Comparison of ENCODE assay signal across 12 mouse cellular contexts in the genomic region with DNA sequence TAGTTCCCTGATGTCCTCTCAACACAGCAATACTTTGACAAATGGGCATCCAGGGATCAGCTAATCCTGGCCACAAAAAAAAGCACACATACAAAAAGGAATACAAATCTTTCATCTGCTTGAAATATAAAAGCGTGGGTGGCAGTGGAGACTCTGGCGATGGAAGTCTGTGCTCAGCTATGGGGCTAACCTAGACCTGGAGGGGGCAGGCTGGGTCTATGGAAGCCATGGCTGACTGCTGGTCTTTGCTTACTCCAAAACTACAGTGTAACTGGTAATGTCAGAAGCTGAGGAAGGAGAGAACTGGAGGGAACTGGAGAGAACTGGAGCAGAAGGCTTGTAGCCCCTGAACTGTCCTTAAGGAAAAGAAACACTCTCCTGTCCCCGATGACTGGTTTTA.
A peak's percentile ranks its signal among the peaks of the same experiment; 100 is the strongest.
DNase-seq lines count a peak whose midpoint lies in the region; ATAC-seq lines count a peak whose summit lies in the region.
"Had no signal": no experiment of that assay in that cellular context is flagged by ENCODE, and none has a peak within 500 bp of the region (broad histone marks: within the 10 kb centered on the region; RNA-seq: fewer than 3 reads in every experiment).

No protein-coding gene starts in this region.

- no peak overlapping the region for H3K27ac ChIP-seq in heart, embryonic 15.5 days
- H3K27ac ChIP-seq in forebrain, embryonic 14.5 days (ENCODE audit: low read depth, low read length): peak overlapping the region; percentile 89
- H3K27ac ChIP-seq in midbrain, embryonic 14.5 days (replicated peaks; ENCODE audit: low read depth, low read length): peak overlapping the region; percentile 89

- H3K4me2 ChIP-seq in heart, embryonic 15.5 days: peak overlapping the region; percentile 38
- peak overlapping the region; percentile 49 for H3K4me2 ChIP-seq in forebrain, embryonic 14.5 days (ENCODE audit: low read length)
- H3K4me2 ChIP-seq in midbrain, embryonic 14.5 days (ENCODE audit: low read length): peak overlapping the region; percentile 50

- no peak for DNase-seq in heart, postnatal 4 days
- DNase-seq in MN1 (ENCODE audit: low spot score): peak; percentile 65
- no peak for DNase-seq in forebrain, embryonic 14.5 days (ENCODE audit: low spot score)
- DNase-seq in midbrain, embryonic 14.5 days: no peak
- DNase-seq in thymus, postnatal 10 days (ENCODE audit: low spot score in 2 of 2): no peak
- no peak for DNase-seq in yolk sac, embryonic 10.5 days (ENCODE audit: low spot score)
- no peak for DNase-seq in frontal cortex, postnatal 10 days (ENCODE audit: low spot score in 2 of 2)
- DNase-seq: adrenal gland, postnatal 10 days; gastrocnemius, postnatal 25 days; kidney, adult 8-10 months; thymus, adult 2 months had no signal

- no peaks in the 10 kb centered on the region for H3K36me3 ChIP-seq in heart, embryonic 15.5 days
- no peaks in the 10 kb centered on the region for H3K36me3 ChIP-seq in forebrain, embryonic 14.5 days (ENCODE audit: control insufficient read depth, insufficient read depth, low read length)
- no peaks in the 10 kb centered on the region for H3K36me3 ChIP-seq in midbrain, embryonic 14.5 days (ENCODE audit: control insufficient read depth, insufficient read depth, low read length)

- H3K4me3 ChIP-seq in heart, embryonic 15.5 days: no peak overlapping the region
- no peak overlapping the region for H3K4me3 ChIP-seq in forebrain, embryonic 14.5 days (ENCODE audit: low read depth, low read length)
- H3K4me3 ChIP-seq in midbrain, embryonic 14.5 days (replicated peaks; ENCODE audit: low read depth, low read length): no peak overlapping the region

- ATAC-seq in heart, embryonic 15.5 days (replicated peaks; ENCODE audit: insufficient number of reproducible peaks, insufficient read depth, low FRiP score, low read depth): no peak
- ATAC-seq in forebrain, embryonic 14.5 days: no peak
- no peak for ATAC-seq in midbrain, embryonic 14.5 days (ENCODE audit: low FRiP score, low TSS enrichment)

- H3K9ac ChIP-seq in heart, embryonic 15.5 days: peak overlapping the region; percentile 33; the same call in 1 of the 2 replicates
- H3K9ac ChIP-seq in forebrain, embryonic 14.5 days (ENCODE audit: low read length): peak overlapping the region; percentile 42; the same call in 1 of the 2 replicates
- peak overlapping the region; percentile 34; the same call in 1 of the 2 replicates for H3K9ac ChIP-seq in midbrain, embryonic 14.5 days (replicated peaks; ENCODE audit: low read length)

- no peaks in the 10 kb centered on the region for H3K9me3 ChIP-seq in heart, embryonic 15.5 days (replicated peaks)
- H3K9me3 ChIP-seq in forebrain, embryonic 14.5 days (replicated peaks; ENCODE audit: control insufficient read depth, low read length): no peaks in the 10 kb centered on the region
- no peaks in the 10 kb centered on the region for H3K9me3 ChIP-seq in midbrain, embryonic 14.5 days (ENCODE audit: control insufficient read depth, low read length)

- H3K27me3 ChIP-seq in heart, embryonic 15.5 days: peaks cover 58% of the 10 kb centered on the region
- H3K27me3 ChIP-seq in forebrain, embryonic 14.5 days (replicated peaks; ENCODE audit: control insufficient read depth, insufficient read depth, low read length): peaks cover 5% of the 10 kb centered on the region; the same call in 1 of the 2 replicates
- H3K27me3 ChIP-seq in midbrain, embryonic 14.5 days (ENCODE audit: control insufficient read depth, insufficient read depth, low read length): peaks cover 21% of the 10 kb centered on the region

- WGBS in heart, embryonic 15.5 days: 68% methylated on average over 3 of the region's 3 CpGs
- WGBS in forebrain, embryonic 14.5 days: 62% methylated on average over 3 of the region's 3 CpGs
- WGBS in midbrain, embryonic 14.5 days: 62% methylated on average over 3 of the region's 3 CpGs

- H3K4me1 ChIP-seq in heart, embryonic 15.5 days (replicated peaks): peaks cover 36% of the 10 kb centered on the region
- peaks cover 57% of the 10 kb centered on the region for H3K4me1 ChIP-seq in forebrain, embryonic 14.5 days (ENCODE audit: control insufficient read depth, insufficient read depth, low read length)
- peaks cover 70% of the 10 kb centered on the region for H3K4me1 ChIP-seq in midbrain, embryonic 14.5 days (ENCODE audit: control insufficient read depth, insufficient read depth, low read length)
